Mouse (Mus musculus): Measurements from ENCODE around the gene Ncapg2.

Ncapg2 gene

GRCm38 (mm10) chr12:116405045-116405835 is at the start of gene Ncapg2:
TSS of gene Ncapg2 (plus strand) at chr12:116405402.
- in situ Hi-C loops (cut with MboI; ENCODE audit: unreplicated experiment in 2 of 2): loop anchor here (5.0 to 25.0 kb wide), 2 partner anchors 118 to 123 kb away; partner anchors contain the start of genes Esyt2 (in 2 of the 2) and Gm11027 (in 1 of the 2)

- in situ Hi-C loops (cut with MboI; ENCODE audit: unreplicated experiment in 2 of 2): no loop called here
Observed at GRCm38 (mm10) chr12:116362091-116362490, 43.1 kb upstream of the Ncapg2 start.

GRCm38 (mm10) chr12:116366900-116367299 is 38.3 kb upstream of the Ncapg2 start:
- in situ Hi-C loops (cut with MboI; ENCODE audit: unreplicated experiment in 2 of 2): no loop called here

- in situ Hi-C loops (cut with MboI; ENCODE audit: unreplicated experiment in 2 of 2): no loop called here
Observed at GRCm38 (mm10) chr12:116367346-116367745, 37.9 kb upstream of the Ncapg2 start.

DNA sequence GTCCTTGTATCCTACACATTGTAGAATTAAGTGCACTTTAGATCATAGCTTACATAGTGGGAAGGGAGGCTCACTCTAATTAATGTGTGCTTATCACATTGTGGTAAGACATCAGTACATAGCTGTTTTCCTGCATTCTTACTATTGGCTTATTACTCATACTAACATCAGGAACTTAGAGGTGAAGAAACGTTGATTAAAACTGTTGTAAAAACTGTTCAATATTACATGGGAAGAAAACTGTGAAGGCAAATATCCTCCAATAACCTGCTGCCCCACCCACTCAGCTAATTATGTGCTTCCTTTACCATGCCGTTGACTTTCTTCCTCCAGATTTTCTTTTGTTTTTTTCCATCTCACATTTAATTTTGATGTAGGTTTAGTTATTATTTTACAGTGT is 36.3 kb upstream of the Ncapg2 start:
- in situ Hi-C loops (cut with MboI; ENCODE audit: unreplicated experiment in 2 of 2): no loop called here

- in situ Hi-C loops (cut with MboI; ENCODE audit: unreplicated experiment in 2 of 2): loop anchor here in 1 of 2 experiments (25.0 kb wide), 1 partner anchor 229 kb away; no protein-coding TSS in a partner anchor
Observed at GRCm38 (mm10) chr12:116383101-116383500, 22.1 kb upstream of the Ncapg2 start.

GRCm38 (mm10) chr12:116383995-116384394 is 21.2 kb upstream of the Ncapg2 start:
- in situ Hi-C loops (cut with MboI; ENCODE audit: unreplicated experiment in 2 of 2): loop anchor here in 1 of 2 experiments (25.0 kb wide), 1 partner anchor 228 kb away; no protein-coding TSS in a partner anchor

- in situ Hi-C loops (cut with MboI; ENCODE audit: unreplicated experiment in 2 of 2): loop anchor here in 1 of 2 experiments (25.0 kb wide), 1 partner anchor 225 kb away; no protein-coding TSS in a partner anchor
Observed at GRCm38 (mm10) chr12:116386802-116387201, 18.4 kb upstream of the Ncapg2 start.

- in situ Hi-C loops (cut with MboI; ENCODE audit: unreplicated experiment in 2 of 2): loop anchor here in 1 of 2 experiments (25.0 kb wide), 1 partner anchor 222 kb away; no protein-coding TSS in a partner anchor
Observed at GRCm38 (mm10) chr12:116389868-116390267, 15.3 kb upstream of the Ncapg2 start.

DNA sequence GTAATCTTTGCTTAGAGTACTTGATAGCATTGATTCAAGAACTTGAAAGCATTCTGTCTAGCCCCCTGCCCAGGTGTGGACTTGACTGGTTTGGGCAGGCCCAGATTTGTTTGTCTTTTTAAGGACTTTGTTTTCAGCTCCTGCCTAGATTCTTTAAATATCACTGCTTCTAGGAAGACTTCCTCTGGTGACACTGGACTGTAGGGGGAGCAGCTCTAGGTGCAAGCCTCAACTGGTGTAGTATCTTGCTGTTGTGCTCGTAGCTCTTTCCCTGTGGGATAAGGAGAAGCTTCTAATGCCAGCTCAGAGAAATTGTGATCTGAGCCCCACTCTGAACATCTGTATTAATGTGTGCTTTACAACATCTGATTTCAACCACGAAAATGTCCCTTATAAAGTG is 10.9 kb upstream of the Ncapg2 start:
- in situ Hi-C loops (cut with MboI; ENCODE audit: unreplicated experiment in 2 of 2): loop anchor here in 1 of 2 experiments (25.0 kb wide), 1 partner anchor 218 kb away; no protein-coding TSS in a partner anchor

GRCm38 (mm10) chr12:116395312-116395711 is 9.9 kb upstream of the Ncapg2 start:
- in situ Hi-C loops (cut with MboI; ENCODE audit: unreplicated experiment in 2 of 2): loop anchor here in 1 of 2 experiments (25.0 kb wide), 1 partner anchor 217 kb away; no protein-coding TSS in a partner anchor

DNA sequence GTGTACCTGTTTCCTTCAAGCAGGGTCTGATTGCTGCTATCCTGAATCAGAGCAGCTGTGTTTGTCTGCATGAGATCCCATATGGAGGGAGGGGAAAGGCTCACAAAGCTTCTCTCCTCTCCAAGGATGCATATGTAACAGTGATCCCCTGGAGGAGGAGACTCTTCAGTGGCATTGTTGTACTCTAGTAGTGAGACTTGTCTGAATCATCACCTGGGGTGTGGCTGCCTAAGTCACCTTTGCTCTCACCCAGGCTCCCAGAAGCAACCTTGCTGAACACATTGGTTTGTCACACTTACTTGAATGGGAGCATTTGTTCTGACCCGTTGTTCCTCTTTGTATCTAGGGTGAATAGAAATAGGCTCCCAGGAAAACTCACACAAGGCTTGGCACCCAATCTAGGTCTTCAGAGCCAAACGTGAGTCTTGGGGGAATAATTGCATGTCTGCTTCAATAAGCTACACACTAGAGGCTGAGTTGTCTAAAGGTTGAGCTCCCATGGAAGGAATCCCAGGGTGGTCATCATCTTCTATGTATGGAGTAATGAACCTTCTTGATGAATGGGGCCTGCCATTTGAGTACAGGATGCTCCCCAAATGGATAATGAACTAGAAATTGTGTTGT is 9.0 kb upstream of the Ncapg2 start:
- in situ Hi-C loops (cut with MboI; ENCODE audit: unreplicated experiment in 2 of 2): loop anchor here in 1 of 2 experiments (25.0 kb wide), 1 partner anchor 216 kb away; no protein-coding TSS in a partner anchor

GRCm38 (mm10) chr12:116404012-116404679 is 1.1 kb upstream of the Ncapg2 start:
- in situ Hi-C loops (cut with MboI; ENCODE audit: unreplicated experiment in 2 of 2): loop anchor here in 1 of 2 experiments (25.0 kb wide), 1 partner anchor 117 kb away; the partner anchor contains the start of genes Esyt2 and Gm11027

DNA sequence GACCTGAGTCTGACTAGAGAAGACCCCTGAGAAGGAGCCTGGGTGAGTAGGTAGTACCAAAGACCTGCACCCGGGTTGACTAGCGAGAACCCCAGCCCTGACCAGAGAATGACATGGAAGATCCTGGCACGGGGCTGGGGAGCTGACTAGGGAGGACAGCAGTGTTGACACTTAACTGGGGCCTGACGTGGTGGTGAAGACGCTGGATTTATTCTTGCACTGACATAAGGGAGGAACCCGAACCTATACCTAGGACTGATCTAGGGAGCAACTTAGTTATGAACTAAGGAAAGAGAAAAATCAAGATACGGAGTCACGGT is 594 bp downstream of the Ncapg2 start:
- in situ Hi-C loops (cut with MboI; ENCODE audit: unreplicated experiment in 2 of 2): loop anchor here (5.0 to 25.0 kb wide), 2 partner anchors 118 to 123 kb away; partner anchors contain the start of genes Esyt2 (in 2 of the 2) and Gm11027 (in 1 of the 2)

DNA sequence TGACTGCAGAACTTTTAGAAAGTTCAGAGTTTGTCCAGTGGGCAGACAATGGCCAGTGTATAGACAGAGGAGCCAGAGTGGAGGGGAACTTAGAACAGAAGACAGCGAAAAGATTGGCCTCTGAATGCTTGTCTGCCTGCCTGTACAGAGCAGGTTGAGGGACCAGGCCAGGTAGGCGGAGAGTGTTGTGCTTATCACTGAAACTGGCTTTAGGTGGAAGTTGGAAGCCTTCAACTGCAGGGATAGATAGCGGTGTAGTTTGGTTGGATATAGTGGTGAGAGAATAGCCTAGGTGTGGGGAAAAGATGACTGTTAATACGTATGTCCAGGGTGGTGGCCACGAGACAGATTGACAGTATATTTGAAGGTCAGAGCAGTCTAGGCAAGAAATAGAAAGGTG is 2.7 kb downstream of the Ncapg2 start:
- in situ Hi-C loops (cut with MboI; ENCODE audit: unreplicated experiment in 2 of 2): loop anchor here (5.0 to 25.0 kb wide), 2 partner anchors 121 to 126 kb away; partner anchors contain the start of genes Esyt2 (in 2 of the 2) and Gm11027 (in 1 of the 2)

DNA sequence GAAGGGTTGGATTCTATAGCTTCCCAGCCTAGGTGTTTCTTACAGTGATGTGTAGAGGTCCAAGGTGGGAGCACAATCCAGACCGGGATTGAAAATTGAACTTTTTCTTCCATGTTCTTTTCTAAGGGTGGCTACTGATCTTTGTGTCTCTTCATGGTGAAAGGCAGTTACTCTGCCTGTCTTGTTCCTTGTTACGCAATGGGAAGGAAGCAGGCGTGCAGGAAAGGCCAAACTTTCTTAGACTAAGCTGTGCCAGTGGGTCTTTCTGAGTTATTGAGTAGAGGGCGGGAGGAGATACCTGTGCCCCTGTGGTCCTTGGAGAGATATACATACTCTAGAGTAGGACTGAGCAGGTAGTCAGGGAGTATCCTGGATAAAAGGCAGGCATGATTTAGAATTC is 9.7 kb downstream of the Ncapg2 start:
- in situ Hi-C loops (cut with MboI; ENCODE audit: unreplicated experiment in 2 of 2): loop anchor here in 1 of 2 experiments (25.0 kb wide), 1 partner anchor 128 kb away; the partner anchor contains the start of genes Esyt2 and Gm11027

GRCm38 (mm10) chr12:116416514-116416913 is 11.3 kb downstream of the Ncapg2 start:
- in situ Hi-C loops (cut with MboI; ENCODE audit: unreplicated experiment in 2 of 2): loop anchor here in 1 of 2 experiments (25.0 kb wide), 1 partner anchor 129 kb away; the partner anchor contains the start of genes Esyt2 and Gm11027

- in situ Hi-C loops (cut with MboI; ENCODE audit: unreplicated experiment in 2 of 2): loop anchor here in 1 of 2 experiments (25.0 kb wide), 1 partner anchor 134 kb away; the partner anchor contains the start of genes Esyt2 and Gm11027
Observed at GRCm38 (mm10) chr12:116421656-116422055, 16.5 kb downstream of the Ncapg2 start.

GRCm38 (mm10) chr12:116425392-116425791 is 20.2 kb downstream of the Ncapg2 start:
- in situ Hi-C loops (cut with MboI; ENCODE audit: unreplicated experiment in 2 of 2): no loop called here

DNA sequence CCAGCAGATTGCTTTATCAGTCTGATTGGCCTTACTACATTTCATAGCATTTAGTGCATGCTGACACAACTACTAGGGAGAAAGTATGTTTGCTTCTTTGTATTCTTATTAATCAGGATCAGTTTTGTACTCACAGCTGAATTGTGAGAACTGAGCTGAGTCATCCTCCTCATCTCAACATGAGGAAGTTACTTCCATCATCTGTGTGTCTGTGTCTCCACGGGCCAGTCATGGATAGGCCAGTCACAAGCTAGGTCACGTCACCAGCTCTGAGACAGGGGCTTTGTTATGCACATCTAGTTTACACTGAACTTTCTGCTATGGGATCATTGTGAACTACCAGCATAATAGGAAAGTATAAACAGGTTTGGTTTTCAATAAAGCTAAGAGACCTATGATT is 28.5 kb downstream of the Ncapg2 start:
- in situ Hi-C loops (cut with MboI; ENCODE audit: unreplicated experiment in 2 of 2): no loop called here

Measured in v-Abl transformed pro-B cells (cell line).